Mouse (Mus musculus) limb, embryonic 13.5 days (tissue): Measurements from ENCODE around the gene Thbs3. TPM values are rescaled to one million over a fixed set of nuclear protein-coding genes. Genes with fewer than 3 reads are reported as not detected.
A peak's percentile ranks its signal among the peaks of the same experiment; 100 is the strongest.

Source experiments
- ATAC-seq: fragments of 200-750 bp; cut with Nextera tagmentation; 2 replicates; pipeline ENCODE4 v1.8.0; 2017; ENCODE audit warnings: low read depth, moderate number of reproducible peaks, moderate TSS enrichment; ENCODE audit not compliant: low FRiP score
- H3K27ac ChIP-seq: fragments of 300-500 bp; sonication (generic); 2 replicates; pipeline ENCODE4 v1.5.1; 2015; ENCODE audit warnings: inconsistent platforms, mild to moderate bottlenecking, moderate library complexity
- H3K27me3 ChIP-seq: fragments of 300-500 bp; sonication (generic); 2 replicates; pipeline ENCODE4 v1.6.1; 2015; ENCODE audit warnings: mild to moderate bottlenecking, inconsistent platforms
- H3K36me3 ChIP-seq: fragments of 300-500 bp; sonication (generic); 2 replicates; pipeline ENCODE4 v1.6.1; 2015; ENCODE audit warnings: inconsistent platforms, mild to moderate bottlenecking, moderate library complexity
- H3K4me1 ChIP-seq: fragments of 300-500 bp; sonication (generic); 2 replicates; pipeline ENCODE4 v1.6.1; 2015; ENCODE audit warnings: inconsistent platforms
- H3K4me2 ChIP-seq: fragments of 300-500 bp; sonication (generic); replicated peaks from 2 replicates; pipeline ENCODE4 v1.6.1; 2015; ENCODE audit warnings: inconsistent platforms, mild to moderate bottlenecking, moderate library complexity
- H3K4me3 ChIP-seq: fragments of 300-500 bp; sonication (generic); 2 replicates; pipeline ENCODE4 v1.5.1; 2015; ENCODE audit warnings: moderate library complexity, mild to moderate bottlenecking, inconsistent platforms
- H3K9ac ChIP-seq: fragments of 300-500 bp; sonication (generic); 2 replicates; pipeline ENCODE4 v1.6.1; 2015; ENCODE audit warnings: mild to moderate bottlenecking, inconsistent platforms
- H3K9me3 ChIP-seq: fragments of 300-500 bp; sonication (generic); 2 replicates; pipeline ENCODE4 v1.6.1; 2016; ENCODE audit warnings: inconsistent platforms
- WGBS: fragments of 180-500 bp; shearing (Covaris S2); methylation state at CpG from one replicate; pipeline ENCODE4 v1.1.7; 2015; 5-methylcytosine and 5-hydroxymethylcytosine counted together
- polyA plus RNA-seq: library from polyadenylated mRNA; unstranded; fragments of >200 nt; fragmentation: Nextera tagmentation; extraction: Ambion mirVana; gene quantifications from 2 replicates; pipeline ENCODE4 v1.2.1, GENCODE M21; 2015

Thbs3 gene
- polyA plus RNA-seq, 1 experiment from 2014 or later: 69.8 TPM

DNA sequence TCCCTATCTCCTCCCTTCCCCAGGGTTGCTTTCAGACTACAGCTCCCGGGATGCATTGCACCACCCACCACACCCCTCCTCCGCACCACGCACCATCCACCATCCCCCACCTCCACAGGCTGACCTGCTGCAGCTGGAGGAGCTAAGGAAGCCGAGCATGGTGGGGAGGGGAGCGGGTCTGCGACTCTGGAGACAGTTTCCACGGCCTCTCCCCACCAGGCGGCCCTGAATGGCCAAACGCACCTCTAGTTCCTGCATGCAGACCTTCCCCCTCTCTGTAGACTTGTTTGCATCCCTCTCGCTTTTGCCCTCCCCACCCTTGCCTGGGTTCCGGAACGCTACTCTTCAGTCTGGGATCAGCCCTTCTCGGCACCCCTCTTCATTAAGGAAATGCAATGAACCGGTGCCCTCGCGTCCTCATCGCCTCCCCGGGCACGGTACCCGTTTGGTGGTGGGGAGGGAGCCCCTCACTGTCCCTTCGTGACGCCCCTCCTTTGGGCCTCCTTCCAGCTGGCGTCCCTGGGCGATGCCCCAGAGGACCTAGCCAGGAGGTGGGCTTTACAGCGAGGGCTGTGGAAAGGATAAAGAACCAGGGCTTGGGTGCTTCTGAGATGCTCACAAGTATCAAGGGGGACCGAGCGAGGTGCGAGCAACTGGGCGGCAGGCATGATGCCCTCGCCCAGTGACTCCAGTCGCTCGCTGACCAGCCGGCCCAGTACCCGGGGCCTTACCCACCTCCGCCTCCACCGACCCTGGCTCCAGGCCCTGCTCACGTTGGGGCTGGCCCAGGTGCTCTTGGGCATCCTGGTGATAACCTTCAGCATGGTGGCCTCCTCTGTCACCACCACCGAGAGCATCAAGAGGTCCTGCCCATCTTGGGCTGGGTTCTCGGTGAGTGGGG is 31.7 kb upstream of the Thbs3 start, which contains the start of gene Fam189b:
Gene Fam189b, plus strand, starts transcription at position 86 of the 901 bp plus-strand sequence.
- H3K4me3 ChIP-seq: peak within 1 kb of the TSS; percentile 71
- peak within 1 kb of the TSS; percentile 95 for H3K4me2 ChIP-seq
- H3K9ac ChIP-seq: peak within 1 kb of the TSS; percentile 85
- peaks cover 59% of the 10 kb centered on the region for H3K36me3 ChIP-seq
- peak; percentile 92 for ATAC-seq
- WGBS: 6% methylated on average over 39 of the region's 39 CpGs
- peak within 1 kb of the TSS; percentile 88 for H3K27ac ChIP-seq
- H3K9me3 ChIP-seq: no peaks in the 10 kb centered on the region
- H3K4me1 ChIP-seq: peaks cover 38% of the 10 kb centered on the region
- no peaks in the 10 kb centered on the region for H3K27me3 ChIP-seq

DNA sequence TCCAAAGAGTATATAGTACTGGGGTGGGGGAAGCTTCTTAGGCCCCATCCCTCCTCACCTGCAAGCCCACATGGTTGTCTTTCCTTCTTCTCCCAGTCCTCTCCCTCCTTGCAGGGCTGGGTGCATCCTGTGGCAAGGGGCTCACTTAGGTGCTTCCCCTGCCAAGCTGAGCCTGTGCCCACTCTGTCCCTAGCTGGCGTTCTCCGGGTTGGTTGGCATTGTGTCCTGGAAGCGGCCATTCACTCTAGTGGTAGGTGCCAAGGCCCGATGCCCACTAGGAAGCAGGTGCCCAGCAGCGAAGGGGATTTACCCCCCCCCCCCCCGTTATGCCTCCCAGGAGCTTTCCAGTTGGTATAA is 31.0 kb upstream of the Thbs3 start:
- peak overlapping the region; percentile 95 for H3K4me2 ChIP-seq
- H3K9me3 ChIP-seq: no peaks in the 10 kb centered on the region
- WGBS: 79% methylated on average over 6 of the region's 6 CpGs
- H3K4me1 ChIP-seq: peaks cover 32% of the 10 kb centered on the region
- peaks cover 63% of the 10 kb centered on the region for H3K36me3 ChIP-seq
- H3K4me3 ChIP-seq: peak overlapping the region; percentile 71
- H3K27me3 ChIP-seq: no peaks in the 10 kb centered on the region
- ATAC-seq: no peak
- peak overlapping the region; percentile 88; the same call in 1 of the 2 replicates for H3K27ac ChIP-seq
- H3K9ac ChIP-seq: peak overlapping the region; percentile 85

GRCm38 (mm10) chr3:89187197-89187596 is 27.8 kb upstream of the Thbs3 start:
- ATAC-seq: no peak
- H3K9me3 ChIP-seq: no peaks in the 10 kb centered on the region
- peaks cover 25% of the 10 kb centered on the region for H3K4me1 ChIP-seq
- WGBS: 60% methylated on average over 23 of the region's 23 CpGs
- H3K27me3 ChIP-seq: no peaks in the 10 kb centered on the region
- H3K27ac ChIP-seq: no peak overlapping the region
- peaks cover 31% of the 10 kb centered on the region for H3K36me3 ChIP-seq
- peak overlapping the region; percentile 31; the same call in 1 of the 2 replicates for H3K9ac ChIP-seq
- no peak overlapping the region for H3K4me2 ChIP-seq
- no peak overlapping the region for H3K4me3 ChIP-seq

- Histone ChIP-seq H3K27ac (no peak overlapping the region), H3K9ac (no peak overlapping the region), H3K4me3 (no peak overlapping the region), H3K27me3 (no peaks in the 10 kb centered on the region), H3K9me3 (no peaks in the 10 kb centered on the region), H3K36me3 (peaks cover 26% of the 10 kb centered on the region), H3K4me2 (no peak overlapping the region), H3K4me1 (peaks cover 22% of the 10 kb centered on the region)
- 87% methylated on average over 18 of the region's 18 CpGs for WGBS
- no peak for ATAC-seq
These were observed 27.1 kb upstream of the Thbs3 start for GRCm38 (mm10) chr3:89187690-89188477.

DNA sequence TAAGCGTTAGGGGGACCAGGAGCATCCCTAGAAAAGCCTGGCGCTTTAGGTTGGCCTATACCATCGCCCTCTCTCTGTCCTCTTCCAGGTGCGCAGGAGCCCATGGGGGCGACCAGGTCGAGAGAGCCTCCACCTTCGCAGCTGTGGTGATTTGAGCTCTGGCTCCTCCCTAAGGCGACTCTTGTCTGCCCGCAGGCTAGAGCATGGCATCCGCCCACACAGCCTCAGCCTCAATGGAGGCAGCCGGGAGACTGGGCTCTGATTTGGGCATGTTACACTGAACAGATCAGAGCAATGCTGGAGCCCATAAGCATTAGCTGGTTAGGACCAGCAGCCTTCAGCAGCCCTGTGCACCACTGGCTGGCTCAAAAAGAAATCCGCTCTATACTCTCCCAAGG is 26.5 kb upstream of the Thbs3 start:
- H3K9me3 ChIP-seq: no peaks in the 10 kb centered on the region
- peaks cover 22% of the 10 kb centered on the region for H3K4me1 ChIP-seq
- peaks cover 26% of the 10 kb centered on the region for H3K36me3 ChIP-seq
- WGBS: 70% methylated on average over 12 of the region's 12 CpGs
- no peak overlapping the region for H3K4me3 ChIP-seq
- H3K27ac ChIP-seq: no peak overlapping the region
- no peak overlapping the region for H3K4me2 ChIP-seq
- ATAC-seq: no peak
- no peak overlapping the region for H3K9ac ChIP-seq
- H3K27me3 ChIP-seq: no peaks in the 10 kb centered on the region

DNA sequence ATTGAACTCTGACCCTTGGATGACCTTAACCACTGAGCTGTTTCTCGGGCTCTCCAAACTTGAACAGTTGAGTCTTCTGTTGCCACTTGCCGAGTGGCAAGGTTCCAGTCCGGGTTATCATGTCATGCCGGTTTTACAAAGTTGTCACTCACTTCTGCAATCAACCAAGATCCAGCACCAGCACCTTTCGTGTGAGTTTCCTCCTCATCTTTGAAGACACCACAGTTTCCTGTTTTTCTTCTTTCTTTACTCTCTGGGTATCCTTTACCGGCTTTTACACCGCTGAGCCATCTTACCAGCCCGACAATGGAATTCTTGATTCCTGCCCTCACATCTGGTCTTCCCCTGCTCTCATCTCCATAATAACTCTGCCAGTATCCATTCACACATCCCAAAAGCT is 24.5 kb upstream of the Thbs3 start:
- ATAC-seq: no peak

DNA sequence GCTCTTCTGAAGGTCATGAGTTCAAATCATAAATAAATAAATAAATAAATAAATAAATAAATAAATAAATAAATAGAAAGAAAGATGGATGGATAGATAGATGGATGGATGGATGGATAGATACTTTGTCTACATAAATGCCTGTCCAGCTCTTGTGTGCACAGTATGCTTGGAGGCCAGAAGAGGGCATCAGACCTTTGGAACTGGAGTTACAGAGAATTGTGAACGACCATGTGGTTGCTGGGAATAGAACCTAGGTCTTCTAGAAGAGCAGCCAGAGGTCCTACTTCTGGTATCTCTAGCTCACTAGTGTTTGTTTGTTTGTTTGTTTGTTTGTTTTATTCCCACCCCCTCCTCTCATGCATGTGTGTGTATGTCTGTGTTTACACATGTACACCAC is 21.6 kb upstream of the Thbs3 start:
- Histone ChIP-seq H3K36me3 (peaks cover 6% of the 10 kb centered on the region), H3K4me1 (peaks cover 10% of the 10 kb centered on the region), H3K9me3 (no peaks in the 10 kb centered on the region), H3K4me2 (no peak overlapping the region), H3K27ac (no peak overlapping the region), H3K4me3 (no peak overlapping the region), H3K27me3 (no peaks in the 10 kb centered on the region), H3K9ac (no peak overlapping the region)
- ATAC-seq: no peak
- 73% methylated on average over 1 of the region's 1 CpGs for WGBS

More for the DNA sequence above, 24.5 kb upstream of the Thbs3 start:
- Histone ChIP-seq H3K27ac (no peak overlapping the region), H3K36me3 (peaks cover 26% of the 10 kb centered on the region), H3K9ac (no peak overlapping the region), H3K4me2 (no peak overlapping the region), H3K9me3 (no peaks in the 10 kb centered on the region), H3K4me3 (no peak overlapping the region), H3K27me3 (no peaks in the 10 kb centered on the region), H3K4me1 (peaks cover 5% of the 10 kb centered on the region)
- 81% methylated on average over 8 of the region's 8 CpGs for WGBS

DNA sequence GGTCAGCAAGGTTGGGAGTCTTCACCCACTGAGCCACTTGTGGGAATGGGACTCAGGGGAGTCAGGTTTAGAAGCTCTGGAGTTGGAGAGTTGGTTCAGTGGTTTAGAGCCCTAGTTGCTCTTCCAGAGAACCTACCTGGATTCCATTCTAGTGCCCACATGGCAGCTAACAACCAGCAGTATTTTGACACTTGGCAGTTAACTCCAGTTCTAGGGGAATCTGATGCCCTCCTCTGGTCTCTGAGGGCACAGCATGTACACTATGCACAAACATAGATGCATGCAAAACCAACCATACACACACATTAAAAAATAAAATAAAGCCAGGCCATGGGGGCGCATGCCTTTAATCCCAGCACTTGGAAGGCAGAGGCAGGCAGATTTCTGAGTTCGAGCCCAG is 21.1 kb upstream of the Thbs3 start:
- WGBS: 81% methylated on average over 2 of the region's 2 CpGs
- H3K4me2 ChIP-seq: no peak overlapping the region

GRCm38 (mm10) chr3:89195979-89196877 is 18.8 kb upstream of the Thbs3 start:
- WGBS: 10% methylated on average over 33 of the region's 33 CpGs

More for the DNA sequence above, 21.1 kb upstream of the Thbs3 start:
- no peak for ATAC-seq
- Histone ChIP-seq H3K9me3 (no peaks in the 10 kb centered on the region), H3K36me3 (0 out of 2 replicates have a peak, but pooled peaks cover 1% of the 10 kb centered on the region), H3K4me1 (peaks cover 10% of the 10 kb centered on the region), H3K27ac (no peak overlapping the region), H3K9ac (no peak overlapping the region), H3K27me3 (no peaks in the 10 kb centered on the region), H3K4me3 (no peak overlapping the region)

DNA sequence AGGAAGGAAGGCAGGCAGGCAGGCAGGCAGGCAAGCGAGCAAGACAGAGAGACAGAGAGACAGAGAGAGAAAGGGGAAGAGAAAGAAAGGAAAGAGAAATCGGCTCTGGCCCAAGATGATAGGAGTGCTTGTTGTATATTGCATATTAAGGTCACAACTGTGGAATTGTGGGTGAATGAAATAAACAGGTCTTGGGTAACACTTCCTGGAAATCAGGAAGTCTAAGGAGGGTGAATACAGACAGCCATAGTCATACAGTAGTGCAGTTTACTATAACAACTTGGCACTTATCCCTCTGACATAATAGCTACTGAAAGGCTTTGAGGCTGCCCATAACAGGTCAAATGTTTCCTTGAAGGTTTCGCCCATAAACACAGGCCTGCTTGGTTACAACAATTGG is 15.1 kb upstream of the Thbs3 start:
- Histone ChIP-seq H3K9me3 (no peaks in the 10 kb centered on the region), H3K9ac (no peak overlapping the region), H3K27me3 (no peaks in the 10 kb centered on the region), H3K4me2 (no peak overlapping the region), H3K27ac (no peak overlapping the region), H3K36me3 (peaks cover 10% of the 10 kb centered on the region), H3K4me3 (no peak overlapping the region), H3K4me1 (peaks cover 16% of the 10 kb centered on the region)
- WGBS: 75% methylated on average over 3 of the region's 3 CpGs
- ATAC-seq: no peak

More at GRCm38 (mm10) chr3:89195979-89196877, 18.8 kb upstream of the Thbs3 start:
- Histone ChIP-seq H3K9me3 (no peaks in the 10 kb centered on the region), H3K4me1 (peaks cover 10% of the 10 kb centered on the region), H3K9ac (peak overlapping the region; percentile 73), H3K4me2 (peak overlapping the region; percentile 67), H3K27me3 (no peaks in the 10 kb centered on the region), H3K4me3 (peak overlapping the region; percentile 41), H3K36me3 (no peaks in the 10 kb centered on the region), H3K27ac (peak overlapping the region; percentile 85)
- peak; percentile 98 for ATAC-seq

DNA sequence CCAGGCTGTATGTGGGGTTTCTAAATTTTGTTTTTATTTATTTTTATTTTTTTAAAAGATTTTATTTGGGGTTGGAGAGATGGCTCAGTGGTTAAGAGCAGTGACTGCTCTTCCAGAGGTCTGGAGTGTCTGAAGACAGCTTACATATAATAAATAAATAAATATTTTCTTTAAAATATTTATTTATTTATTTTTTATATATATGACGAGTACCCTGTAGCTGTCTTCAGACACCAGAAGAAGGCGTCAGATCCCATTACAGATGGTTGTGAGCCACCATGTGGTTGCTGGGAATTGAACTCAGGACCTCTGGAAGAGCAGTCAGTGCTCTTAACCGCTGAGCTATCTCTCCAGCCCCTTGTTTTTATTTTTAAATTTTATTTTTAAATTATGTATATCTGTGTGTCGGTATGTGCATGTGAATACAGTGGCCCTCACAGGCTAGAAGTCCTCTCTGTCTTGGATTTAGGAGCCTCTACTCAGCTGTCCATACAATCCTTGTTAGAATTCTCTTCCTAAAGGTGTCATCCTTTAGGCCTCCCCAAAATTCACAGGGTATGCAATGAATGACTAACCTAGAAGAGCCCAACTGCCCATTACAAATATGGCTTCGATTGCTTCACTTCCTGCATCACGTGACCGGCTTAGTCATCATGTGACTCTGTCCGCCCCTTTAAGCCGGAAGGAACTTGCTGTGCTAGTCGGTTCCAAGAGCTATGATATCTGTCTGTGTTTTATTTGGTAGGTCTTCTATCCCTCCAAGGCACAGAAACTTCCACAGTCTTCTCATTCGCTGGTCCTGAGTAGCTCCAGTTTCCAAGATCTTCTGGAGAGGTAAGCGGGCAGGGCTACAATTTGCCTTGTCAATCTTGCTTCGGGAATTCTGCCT is 12.5 kb upstream of the Thbs3 start, which contains the start of gene Gba:
Gene Gba, plus strand, starts transcription at position 676 of the 889 bp plus-strand sequence.
- peaks cover 34% of the 10 kb centered on the region for H3K36me3 ChIP-seq
- peak; percentile 91 for ATAC-seq
- peak within 1 kb of the TSS; percentile 75 for H3K4me2 ChIP-seq
- peak within 1 kb of the TSS; percentile 60 for H3K4me3 ChIP-seq
- H3K4me1 ChIP-seq: peaks cover 6% of the 10 kb centered on the region
- H3K9me3 ChIP-seq: no peaks in the 10 kb centered on the region
- H3K27ac ChIP-seq: no peak within 1 kb of the TSS
- 27% methylated on average over 13 of the region's 13 CpGs for WGBS
- H3K27me3 ChIP-seq: no peaks in the 10 kb centered on the region
- H3K9ac ChIP-seq: peak within 1 kb of the TSS; percentile 70
